ENCODE assay signal across 8 mouse cellular contexts in genomic region chr17:85395502-85395901, GRCm38 (mm10).
DNase-seq lines count a peak whose midpoint lies in the region; ATAC-seq and TF ChIP-seq lines count a peak whose summit lies in the region.

No protein-coding gene starts in this region.

- no peaks in the 10 kb centered on the region for H3K9me3 ChIP-seq in heart, embryonic 11.5 days (replicated peaks; ENCODE audit: control insufficient read depth, low read length)
- H3K9me3 ChIP-seq in CH12.LX (replicated peaks; ENCODE audit: low read length), result no peaks in the 10 kb centered on the region
- no peaks in the 10 kb centered on the region for H3K9me3 ChIP-seq in forebrain, postnatal 0 days (ENCODE audit: low read length)

- no peak for TF ChIP-seq POLR2A in CH12.LX (IDR thresholded peaks at IDR 0.05; ENCODE audit: low read depth, low read length)

- peak; percentile 96 for DNase-seq in heart, adult 11 months
- DNase-seq in CH12.LX (ENCODE audit: extremely low read depth), result peak; percentile 86
- no peak for DNase-seq in forebrain, postnatal 0 days
- peak; percentile 13 to 37 for DNase-seq in lung, postnatal 4 days
- DNase-seq in cerebellum, postnatal 36 days, result no peak
- no peak for DNase-seq in adrenal gland, adult 18-20 months (ENCODE audit: low spot score in 2 of 2)

- dilution Hi-C loops in CH12.LX (cut with MboI; ENCODE audit: extremely low pct_ligation_motif_present, extremely low pct_unique_long_range_greater_than_20kb, low sequenced_read_pairs), result no loop called here

- no peaks in the 10 kb centered on the region for H3K4me1 ChIP-seq in heart, embryonic 11.5 days (ENCODE audit: control insufficient read depth, insufficient read depth, low read length)
- H3K4me1 ChIP-seq in CH12.LX (ENCODE audit: control insufficient read depth in 1 of 2, insufficient read depth in 2 of 2), result peaks cover 0 to 26% of the 10 kb centered on the region in 2 experiments; a peak in 2 of 4 replicates
- H3K4me1 ChIP-seq in forebrain, postnatal 0 days (ENCODE audit: insufficient read depth), result peaks cover 8% of the 10 kb centered on the region

- no peak overlapping the region for H3K27ac ChIP-seq in heart, embryonic 11.5 days (ENCODE audit: low read depth, low read length)
- H3K27ac ChIP-seq in CH12.LX (ENCODE audit: insufficient read depth, low read depth), result no peak overlapping the region
- H3K27ac ChIP-seq in forebrain, postnatal 0 days (ENCODE audit: low read depth, low read length), result no peak overlapping the region

- TF ChIP-seq RAD21 in CH12.LX (IDR thresholded peaks at IDR 0.05; ENCODE audit: low read depth, low read length), result no peak

- H3K9ac ChIP-seq in heart, embryonic 11.5 days (ENCODE audit: low read depth, low read length), result no peak overlapping the region
- H3K9ac ChIP-seq in CH12.LX (ENCODE audit: insufficient read depth, low read depth), result no peak overlapping the region
- no peak overlapping the region for H3K9ac ChIP-seq in forebrain, postnatal 0 days

- H3K27me3 ChIP-seq in heart, embryonic 11.5 days (ENCODE audit: control insufficient read depth, insufficient read depth, low read length), result no peaks in the 10 kb centered on the region
- H3K27me3 ChIP-seq in CH12.LX (replicated peaks), result no peaks in the 10 kb centered on the region
- no peaks in the 10 kb centered on the region for H3K27me3 ChIP-seq in forebrain, postnatal 0 days (ENCODE audit: insufficient read depth, low read length)

- H3K4me2 ChIP-seq in heart, embryonic 11.5 days, result no peak overlapping the region
- H3K4me2 ChIP-seq in CH12.LX (ENCODE audit: insufficient read depth, low read depth, poor library complexity, severe bottlenecking), result peak overlapping the region; percentile 61; the same call in 1 of the 2 replicates
- peak overlapping the region; percentile 41; the same call in 1 of the 2 replicates for H3K4me2 ChIP-seq in forebrain, postnatal 0 days (ENCODE audit: low read depth)

- 42% methylated on average over 5 of the region's 5 CpGs for WGBS in heart, embryonic 11.5 days (ENCODE audit: insufficient replicate concordance)
- WGBS in forebrain, postnatal 0 days, result 36% methylated on average over 5 of the region's 5 CpGs

- H3K4me3 ChIP-seq in heart, embryonic 11.5 days (ENCODE audit: low read depth, low read length), result no peak overlapping the region
- peak overlapping the region in 2 of 3 experiments; percentile 41 to 55 for H3K4me3 ChIP-seq in CH12.LX (replicated peaks in 1 of 3; ENCODE audit: low read depth in 2 of 3, low read length in 2 of 3, poor library complexity in 1 of 3)
- no peak overlapping the region for H3K4me3 ChIP-seq in forebrain, postnatal 0 days (ENCODE audit: low read depth, low read length)

- no peaks in the 10 kb centered on the region for H3K79me2 ChIP-seq in CH12.LX (replicated peaks; ENCODE audit: control insufficient read depth, extremely low read depth, insufficient read depth, poor library complexity, severe bottlenecking)

- peak; percentile 42; the same call in 1 of the 2 replicates for TF ChIP-seq EP300 in CH12.LX (IDR thresholded peaks at IDR 0.05; ENCODE audit: low read length)

- TF ChIP-seq CTCF in CH12.LX (conservative IDR thresholded peaks at IDR 0.05 in 1 of 2, IDR thresholded peaks at IDR 0.05 in 1 of 2; ENCODE audit: low read depth in 2 of 2, low read length in 2 of 2), result no peak
- no peak for TF ChIP-seq CTCF in forebrain, postnatal 0 days (IDR thresholded peaks at IDR 0.05; ENCODE audit: low read depth)

- in situ Hi-C loops in CH12.LX (cut with MboI; ENCODE audit: low pct_ligation_motif_present, low pct_unique_long_range_greater_than_20kb, low sequenced_read_pairs), result no loop called here

- no peak for ATAC-seq in heart, embryonic 11.5 days (replicated peaks; ENCODE audit: insufficient number of reproducible peaks, low FRiP score, low TSS enrichment)
- ATAC-seq in forebrain, postnatal 0 days, result peak; percentile 56; the same call in 1 of the 2 replicates
- ATAC-seq in activated CD4-positive, CD25-positive, alpha-beta regulatory T cell, adult 4 months, result no peak

- no peaks in the 10 kb centered on the region for H3K36me3 ChIP-seq in heart, embryonic 11.5 days (ENCODE audit: control insufficient read depth, insufficient read depth, low read length)
- H3K36me3 ChIP-seq in CH12.LX (replicated peaks in 1 of 2; ENCODE audit: control insufficient read depth in 1 of 2, insufficient read depth in 1 of 2, low read length in 1 of 2), result no peaks in the 10 kb centered on the region
- H3K36me3 ChIP-seq in forebrain, postnatal 0 days (ENCODE audit: insufficient read depth), result no peaks in the 10 kb centered on the region

TF ChIP-seq in CH12.LX, 34 proteins besides CTCF, POLR2A, EP300 and RAD21:
- TF ChIP-seq ETS1 (conservative IDR thresholded peaks at IDR 0.05; ENCODE audit: low read depth, low read length) (peak; percentile 79), MXI1 (IDR thresholded peaks at IDR 0.05; ENCODE audit: low read depth, low read length) (no peak), BHLHE40 (IDR thresholded peaks at IDR 0.05; ENCODE audit: low read depth, low read length) (0 out of 2 replicates have a peak, but pooled peaks have one; percentile 19), ZC3H11A (IDR thresholded peaks at IDR 0.05; ENCODE audit: low read depth, low read length) (no peak), MAX (IDR thresholded peaks at IDR 0.05; ENCODE audit: low read length) (no peak), CHD1 (IDR thresholded peaks at IDR 0.05; ENCODE audit: low read depth, low read length) (no peak), JUND (conservative IDR thresholded peaks at IDR 0.05; ENCODE audit: low read depth, low read length) (no peak), TCF12 (IDR thresholded peaks at IDR 0.05; ENCODE audit: low read depth, low read length) (no peak), USF2 (conservative IDR thresholded peaks at IDR 0.05; ENCODE audit: low read depth, low read length) (no peak), ZKSCAN1 (IDR thresholded peaks at IDR 0.05; ENCODE audit: borderline replicate concordance, low read depth, low read length) (no peak), KAT2A (IDR thresholded peaks at IDR 0.05; ENCODE audit: insufficient replicate concordance, low read length) (no peak), ELF1 (IDR thresholded peaks at IDR 0.05; ENCODE audit: low read depth, low read length) (peak; percentile 54; the same call in 1 of the 2 replicates), ZNF384 (IDR thresholded peaks at IDR 0.05; ENCODE audit: low read depth, low read length) (peak; percentile 95), JUN (IDR thresholded peaks at IDR 0.05; ENCODE audit: insufficient read depth, low read depth, low read length) (no peak), MEF2A (IDR thresholded peaks at IDR 0.05; ENCODE audit: borderline replicate concordance, low read depth, low read length) (no peak), NRF1 (IDR thresholded peaks at IDR 0.05; ENCODE audit: low read depth, low read length) (no peak)
TF ChIP-seq in CH12.LX: peak in this region for 4.

Comparison
In these comparisons a context has a peak if more than half of its experiments do, and no peak if none do; other contexts are left out.
1. DNase-seq: peak in heart, adult 11 months (single experiment), CH12.LX (single experiment) and lung, postnatal 4 days (2 of 2); none in forebrain, postnatal 0 days (single experiment), cerebellum, postnatal 36 days (0 of 2) and adrenal gland, adult 18-20 months (0 of 2).
2. H3K4me3 ChIP-seq: peak in CH12.LX (2 of 3); none in heart, embryonic 11.5 days (single experiment) and forebrain, postnatal 0 days (single experiment).